Mouse (Mus musculus) macrophage (primary cell): ENCODE data around the gene S100a3. TPM values are rescaled to one million over a fixed set of nuclear protein-coding genes. Genes with fewer than 3 reads are reported as not detected.

ENCODE experiments used
- H3K27ac ChIP-seq: fragments of 350-480 bp; formaldehyde crosslinking; 2 replicates; pipeline ENCODE4 v1.9.0; 2021
- H3K36me3 ChIP-seq: fragments of 350-480 bp; formaldehyde crosslinking; 2 replicates; pipeline ENCODE4 v1.9.0; 2021; ENCODE audit errors: inconsistent target
- H3K4me3 ChIP-seq: fragments of 350-480 bp; formaldehyde crosslinking; 2 replicates; pipeline ENCODE4 v1.9.0; 2021; ENCODE audit errors: inconsistent target
- H3K79me2 ChIP-seq: fragments of 350-480 bp; formaldehyde crosslinking; 2 replicates; pipeline ENCODE4 v1.9.0; 2021; ENCODE audit errors: inconsistent target
- WGBS: methylation state at CpG from one replicate; pipeline ENCODE4 v1.1.7; 2026; ENCODE audit warnings: inconsistent platforms; ENCODE audit not compliant: missing documents; 5-methylcytosine and 5-hydroxymethylcytosine counted together
- polyA plus RNA-seq: library from polyadenylated mRNA; stranded (reverse); fragments of 250-400 nt; gene quantifications from 3 replicates; pipeline ENCODE4 v1.2.4, GENCODE M21; 2018; ENCODE audit warnings: inconsistent platforms

S100a3 gene
- polyA plus RNA-seq, 1 experiment from 2014 or later: not detected

GRCm38 (mm10) chr3:90537141-90537904 is 23.1 kb upstream of the S100a3 start, which contains the start of gene S100a16:
TSS of gene S100a16 (plus strand) at chr3:90537254.
- no peaks in the 10 kb centered on the region for H3K79me2 ChIP-seq
- H3K27ac ChIP-seq: no peak within 1 kb of the TSS
- no peak within 1 kb of the TSS for H3K4me3 ChIP-seq
- H3K36me3 ChIP-seq: no peaks in the 10 kb centered on the region
- 93% methylated on average over 10 of the region's 10 CpGs for WGBS

DNA sequence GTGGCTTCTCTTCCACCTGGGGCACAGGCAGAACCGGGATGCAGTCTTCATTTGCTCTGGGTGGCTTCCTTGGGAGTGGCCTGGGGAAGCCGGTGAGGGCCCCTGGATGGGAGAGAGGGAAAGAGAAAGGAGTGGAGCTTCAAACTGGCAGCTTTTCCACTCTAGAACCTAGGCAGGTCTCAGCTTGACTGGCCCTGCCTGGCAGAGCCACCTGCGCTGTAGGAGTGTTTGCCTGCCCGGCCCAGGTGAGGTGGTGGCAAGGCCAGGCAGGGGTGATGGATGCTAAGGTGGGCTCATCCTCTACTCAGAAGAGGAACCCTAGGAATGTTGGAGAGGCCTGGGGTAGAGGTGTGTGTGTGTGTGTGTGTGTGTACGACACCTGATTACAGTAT is 22.5 kb upstream of the S100a3 start:
- no peak overlapping the region for H3K4me3 ChIP-seq
- no peaks in the 10 kb centered on the region for H3K79me2 ChIP-seq
- H3K27ac ChIP-seq: no peak overlapping the region
- H3K36me3 ChIP-seq: no peaks in the 10 kb centered on the region
- WGBS: 91% methylated on average over 5 of the region's 5 CpGs

DNA sequence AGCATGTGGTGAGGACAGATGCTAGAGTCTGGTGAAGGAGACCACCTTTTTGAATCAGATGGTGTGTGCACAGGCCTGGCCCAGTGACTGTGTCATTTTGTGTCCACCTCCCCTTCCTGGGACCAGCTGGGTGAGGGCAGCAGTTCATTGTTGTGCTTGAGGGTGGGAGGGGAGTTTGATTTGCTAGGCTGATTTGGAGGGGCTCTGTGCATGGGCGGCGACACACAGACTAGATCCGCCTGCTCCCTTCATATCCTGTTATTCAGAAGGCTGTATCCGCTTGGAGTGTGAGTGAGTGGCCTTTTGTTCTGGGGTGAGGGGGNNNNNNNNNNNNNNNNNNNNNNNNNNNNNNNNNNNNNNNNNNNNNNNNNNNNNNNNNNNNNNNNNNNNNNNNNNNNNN is 19.5 kb upstream of the S100a3 start:
- H3K79me2 ChIP-seq: no peaks in the 10 kb centered on the region
- no peak overlapping the region for H3K4me3 ChIP-seq
- 97% methylated on average over 4 of the region's 4 CpGs for WGBS
- no peak overlapping the region for H3K27ac ChIP-seq
- H3K36me3 ChIP-seq: no peaks in the 10 kb centered on the region

DNA sequence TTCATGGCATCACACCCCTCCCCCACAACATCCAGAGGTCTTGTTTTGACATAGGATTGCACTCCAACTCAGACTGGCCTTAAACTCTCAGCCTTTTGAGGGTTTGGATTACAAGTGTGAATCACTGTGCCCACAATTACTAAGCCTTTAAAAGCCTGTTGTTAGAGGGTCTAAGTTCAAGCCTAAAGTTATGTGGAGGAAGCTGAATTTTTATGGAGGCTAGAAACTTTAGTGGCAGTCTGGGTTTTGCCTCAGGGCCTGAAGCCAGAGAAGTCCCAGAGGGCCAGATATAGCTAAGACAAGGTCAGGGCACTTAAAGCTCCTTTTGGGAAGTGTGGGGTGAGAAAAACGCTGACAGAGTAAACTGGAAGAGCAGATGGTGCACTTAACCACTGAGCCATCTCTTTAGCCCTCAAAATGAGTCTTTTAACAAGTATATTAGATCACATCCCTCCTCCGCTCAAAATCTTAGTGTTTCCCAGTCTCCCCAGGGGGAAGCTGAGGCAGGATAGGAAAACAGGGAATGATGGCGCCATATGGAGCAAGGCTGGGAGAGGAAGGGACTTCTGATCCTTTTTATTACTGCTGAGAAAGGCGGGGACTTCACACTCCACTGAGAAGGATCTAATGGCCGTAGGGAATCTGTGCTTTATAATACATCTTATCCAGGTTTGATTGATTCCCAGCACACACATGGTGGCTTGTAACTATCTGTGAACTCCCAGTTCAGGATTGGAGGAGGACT is 10.5 kb upstream of the S100a3 start:
- 85% methylated on average over 5 of the region's 5 CpGs for WGBS
- Histone ChIP-seq H3K27ac (no peak overlapping the region), H3K36me3 (no peaks in the 10 kb centered on the region), H3K79me2 (no peaks in the 10 kb centered on the region), H3K4me3 (no peak overlapping the region)

DNA sequence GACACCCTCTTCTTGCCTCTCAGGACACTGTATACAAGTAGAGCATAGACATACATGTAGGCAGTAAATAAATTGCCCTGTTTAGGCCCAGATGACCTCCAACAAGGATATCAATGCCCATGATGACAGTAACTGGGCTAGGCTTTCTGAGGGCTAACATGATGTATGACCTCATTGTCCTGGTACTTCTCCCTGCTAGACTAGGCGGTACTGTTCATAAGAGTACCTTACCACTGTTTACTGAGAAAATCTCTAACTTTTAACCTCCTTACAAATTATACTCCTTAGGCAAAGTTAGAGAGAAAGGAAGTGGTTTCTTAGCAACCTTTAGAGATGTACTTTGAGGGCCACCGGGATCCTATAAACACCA is 10.0 kb upstream of the S100a3 start:
- Histone ChIP-seq H3K4me3 (no peak overlapping the region), H3K79me2 (no peaks in the 10 kb centered on the region), H3K27ac (no peak overlapping the region), H3K36me3 (no peaks in the 10 kb centered on the region)
- WGBS: 100% methylated on average over 2 of the region's 2 CpGs

DNA sequence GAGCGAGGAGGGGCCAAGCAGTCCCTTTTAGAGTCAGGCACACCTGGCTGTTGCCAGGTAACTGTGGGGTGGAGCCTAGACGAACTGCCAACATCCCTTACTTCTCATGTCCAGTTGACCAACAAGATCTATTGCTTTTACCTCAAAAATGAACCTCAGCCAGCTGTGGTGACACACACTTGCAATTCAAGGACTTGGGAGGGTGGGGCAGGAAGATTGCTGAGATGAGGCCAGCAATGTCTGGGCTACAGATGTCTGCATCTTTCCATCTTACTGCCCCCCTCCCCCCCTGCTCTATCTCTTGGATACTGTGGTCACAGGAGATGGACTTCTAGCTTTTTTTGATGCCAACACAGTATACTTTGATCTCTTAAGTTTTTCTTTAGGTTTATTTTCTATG is 8.1 kb upstream of the S100a3 start:
- 86% methylated on average over 2 of the region's 2 CpGs for WGBS
- no peak overlapping the region for H3K27ac ChIP-seq
- no peaks in the 10 kb centered on the region for H3K36me3 ChIP-seq
- H3K79me2 ChIP-seq: no peaks in the 10 kb centered on the region
- no peak overlapping the region for H3K4me3 ChIP-seq

GRCm38 (mm10) chr3:90555954-90556353 is 4.4 kb upstream of the S100a3 start:
- Histone ChIP-seq H3K36me3 (no peaks in the 10 kb centered on the region), H3K27ac (no peak overlapping the region), H3K4me3 (no peak overlapping the region), H3K79me2 (no peaks in the 10 kb centered on the region)
- WGBS: 80% methylated on average over 5 of the region's 5 CpGs

GRCm38 (mm10) chr3:90574691-90575090 is 14.3 kb downstream of the S100a3 start:
- H3K79me2 ChIP-seq: no peaks in the 10 kb centered on the region
- H3K4me3 ChIP-seq: no peak overlapping the region
- WGBS: 53% methylated on average over 5 of the region's 5 CpGs
- no peak overlapping the region for H3K27ac ChIP-seq
- no peaks in the 10 kb centered on the region for H3K36me3 ChIP-seq

GRCm38 (mm10) chr3:90575320-90575719 is 14.9 kb downstream of the S100a3 start:
- Histone ChIP-seq H3K79me2 (no peaks in the 10 kb centered on the region), H3K4me3 (no peak overlapping the region), H3K36me3 (no peaks in the 10 kb centered on the region), H3K27ac (no peak overlapping the region)
- 87% methylated on average over 3 of the region's 3 CpGs for WGBS

DNA sequence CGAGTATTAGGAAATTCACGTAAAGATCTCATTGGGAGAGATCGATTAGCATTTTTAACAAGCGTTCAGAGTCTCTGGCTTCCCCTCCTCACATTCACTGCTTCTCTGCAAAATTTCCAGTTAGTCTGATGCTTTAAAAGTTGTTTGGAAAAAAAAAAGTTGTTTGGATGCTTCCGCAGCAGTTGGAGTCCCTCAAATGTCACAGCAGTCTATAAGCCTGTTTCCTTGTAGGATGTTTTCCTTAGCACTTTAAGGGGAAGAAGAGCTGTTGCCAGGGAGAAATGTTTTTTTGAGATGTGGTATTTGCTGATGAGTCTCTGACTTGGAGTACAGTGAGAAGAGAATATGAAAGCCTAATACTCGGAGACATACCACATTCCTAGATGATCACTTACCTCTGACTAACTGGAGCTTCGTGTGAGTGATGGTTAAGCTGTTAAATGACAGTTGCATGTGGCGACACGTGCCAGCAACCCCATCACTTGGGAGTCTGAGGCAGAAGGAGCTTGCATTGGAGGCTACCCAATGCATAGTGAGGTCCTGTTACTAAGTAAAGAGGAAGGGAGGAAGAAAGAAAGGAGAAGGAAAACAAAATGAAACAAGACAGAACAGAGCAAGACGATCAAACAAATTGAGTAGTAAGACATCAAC is 16.1 kb downstream of the S100a3 start:
- H3K27ac ChIP-seq: no peak overlapping the region
- H3K79me2 ChIP-seq: no peaks in the 10 kb centered on the region
- no peak overlapping the region for H3K4me3 ChIP-seq
- H3K36me3 ChIP-seq: no peaks in the 10 kb centered on the region
- WGBS: 88% methylated on average over 9 of the region's 10 CpGs

DNA sequence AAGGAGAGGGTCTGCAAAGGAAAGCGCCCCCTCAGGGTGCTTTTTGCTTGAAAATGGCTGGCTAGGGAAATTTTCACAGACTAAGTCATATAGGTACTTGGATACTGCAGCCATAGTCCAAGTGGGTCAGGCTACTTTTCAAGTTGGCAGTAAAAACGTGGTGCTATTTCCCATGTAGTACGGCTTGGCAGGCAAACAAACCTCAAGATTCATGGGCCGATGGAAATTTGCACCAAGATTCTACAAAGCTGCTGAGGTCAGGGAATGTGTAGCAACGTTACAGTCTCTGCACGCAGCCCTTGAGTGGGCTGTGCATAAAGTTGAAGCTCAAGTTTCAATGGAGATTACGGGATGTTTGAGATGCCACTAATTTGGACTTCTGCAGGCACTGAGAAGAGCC is 19.1 kb downstream of the S100a3 start:
- WGBS: 92% methylated on average over 7 of the region's 7 CpGs
- Histone ChIP-seq H3K79me2 (no peaks in the 10 kb centered on the region), H3K4me3 (no peak overlapping the region), H3K36me3 (no peaks in the 10 kb centered on the region), H3K27ac (no peak overlapping the region)

DNA sequence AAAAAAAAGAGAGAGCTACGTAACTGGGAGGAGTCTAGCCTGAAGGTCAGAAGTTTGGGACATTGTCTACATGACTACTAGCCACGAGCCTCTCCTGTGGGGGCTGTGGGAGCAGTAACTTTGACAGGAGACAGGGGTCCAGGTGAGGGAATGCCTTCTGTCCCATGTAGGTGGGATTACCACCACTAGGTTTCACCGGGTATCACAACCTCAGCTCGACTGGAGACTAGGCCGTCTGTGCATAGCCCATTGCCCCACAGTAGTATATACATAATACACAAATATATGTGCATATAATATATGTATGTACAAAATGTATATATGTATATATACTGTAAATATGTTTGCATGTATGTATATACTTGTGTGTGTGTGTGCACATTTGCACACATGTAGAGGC is 20.8 kb downstream of the S100a3 start:
- Histone ChIP-seq H3K36me3 (no peaks in the 10 kb centered on the region), H3K4me3 (no peak overlapping the region), H3K27ac (no peak overlapping the region), H3K79me2 (no peaks in the 10 kb centered on the region)
- 92% methylated on average over 5 of the region's 5 CpGs for WGBS

- 94% methylated on average over 1 of the region's 1 CpGs for WGBS
- Histone ChIP-seq H3K79me2 (no peaks in the 10 kb centered on the region), H3K36me3 (no peaks in the 10 kb centered on the region), H3K27ac (no peak overlapping the region), H3K4me3 (no peak overlapping the region)
These were observed 21.8 kb downstream of the S100a3 start for GRCm38 (mm10) chr3:90582156-90582555.

- no peaks in the 10 kb centered on the region for H3K36me3 ChIP-seq
- no peak overlapping the region for H3K27ac ChIP-seq
- no peaks in the 10 kb centered on the region for H3K79me2 ChIP-seq
- no peak overlapping the region for H3K4me3 ChIP-seq
- 96% methylated on average over 4 of the region's 4 CpGs for WGBS
These were observed 22.2 kb downstream of the S100a3 start for GRCm38 (mm10) chr3:90582556-90582955.

GRCm38 (mm10) chr3:90583893-90584292 is 23.5 kb downstream of the S100a3 start:
- Histone ChIP-seq H3K27ac (no peak overlapping the region), H3K36me3 (no peaks in the 10 kb centered on the region), H3K4me3 (no peak overlapping the region), H3K79me2 (no peaks in the 10 kb centered on the region)
- WGBS: 61% methylated on average over 3 of the region's 3 CpGs
